Mouse (Mus musculus): Measurements from ENCODE around the gene C1qa. TPM values are rescaled to one million over a fixed set of nuclear protein-coding genes. Genes with fewer than 3 reads are reported as not detected.

The C1qa gene
- total and polyA plus RNA-seq, 3 experiments, result not detected

- Histone ChIP-seq H3K36me3 (replicated peaks in 1 of 2; ENCODE audit: control insufficient read depth in 1 of 2, insufficient read depth in 1 of 2, low read length in 1 of 2) (no peaks in the 10 kb centered on the region), H3K27me3 (replicated peaks) (peaks cover 89% of the 10 kb centered on the region), H3K4me2 (ENCODE audit: insufficient read depth, low read depth, poor library complexity, severe bottlenecking) (no peak overlapping the region), H3K79me2 (replicated peaks; ENCODE audit: control insufficient read depth, extremely low read depth, insufficient read depth, poor library complexity, severe bottlenecking) (no peaks in the 10 kb centered on the region), H3K4me1 (ENCODE audit: control insufficient read depth in 1 of 2, insufficient read depth in 2 of 2) (0 out of 4 replicates have a peak, but pooled peaks cover 0 to 2% of the 10 kb centered on the region in 2 experiments), H3K27ac (ENCODE audit: insufficient read depth, low read depth) (no peak overlapping the region), H3K4me3 (replicated peaks in 1 of 3; ENCODE audit: low read depth in 2 of 3, low read length in 2 of 3, poor library complexity in 1 of 3) (no peak overlapping the region), H3K9ac (ENCODE audit: insufficient read depth, low read depth) (no peak overlapping the region), H3K9me3 (replicated peaks; ENCODE audit: low read length) (no peaks in the 10 kb centered on the region)
- no peak for DNase-seq (ENCODE audit: extremely low read depth)
- in situ Hi-C loops (cut with MboI; ENCODE audit: low pct_ligation_motif_present, low pct_unique_long_range_greater_than_20kb, low sequenced_read_pairs), result no loop called here
- no peak for TF ChIP-seq GABPA (IDR thresholded peaks at IDR 0.05; ENCODE audit: insufficient replicate concordance, low read depth, low read length)
- TF ChIP-seq CHD1 (IDR thresholded peaks at IDR 0.05; ENCODE audit: low read depth, low read length), result no peak
- no peak for TF ChIP-seq MXI1 (IDR thresholded peaks at IDR 0.05; ENCODE audit: low read depth, low read length)
- TF ChIP-seq MAFK (IDR thresholded peaks at IDR 0.05; ENCODE audit: insufficient replicate concordance, low read length), result no peak
- no peak for TF ChIP-seq CHD2 (IDR thresholded peaks at IDR 0.05; ENCODE audit: low read length)
- TF ChIP-seq NRF1 (IDR thresholded peaks at IDR 0.05; ENCODE audit: low read depth, low read length), result no peak
- no peak for TF ChIP-seq E2F4 (IDR thresholded peaks at IDR 0.05; ENCODE audit: insufficient replicate concordance, low read depth, low read length)
- no peak for TF ChIP-seq SIN3A (IDR thresholded peaks at IDR 0.05; ENCODE audit: low read length)
- TF ChIP-seq ZMIZ1 (IDR thresholded peaks at IDR 0.05; ENCODE audit: low read depth, low read length), result no peak
- TF ChIP-seq MYC (IDR thresholded peaks at IDR 0.05; ENCODE audit: low read depth, low read length), result no peak
- TF ChIP-seq JUND (conservative IDR thresholded peaks at IDR 0.05; ENCODE audit: low read depth, low read length), result no peak
- no peak for TF ChIP-seq ZKSCAN1 (IDR thresholded peaks at IDR 0.05; ENCODE audit: borderline replicate concordance, low read depth, low read length)
- TF ChIP-seq ELF1 (IDR thresholded peaks at IDR 0.05; ENCODE audit: low read depth, low read length), result no peak
- no peak for TF ChIP-seq MEF2A (IDR thresholded peaks at IDR 0.05; ENCODE audit: borderline replicate concordance, low read depth, low read length)
- no peak for TF ChIP-seq POLR2A (IDR thresholded peaks at IDR 0.05; ENCODE audit: low read depth, low read length)
- TF ChIP-seq NELFE (IDR thresholded peaks at IDR 0.05; ENCODE audit: low read depth, low read length), result no peak
- dilution Hi-C loops (cut with MboI; ENCODE audit: extremely low pct_ligation_motif_present, extremely low pct_unique_long_range_greater_than_20kb, low sequenced_read_pairs), result no loop called here
Measured at GRCm38 (mm10) chr4:136917165-136917524, 18.5 kb upstream of the C1qa start.

GRCm38 (mm10) chr4:136916359-136917164 is 18.0 kb upstream of the C1qa start:
- Histone ChIP-seq H3K4me2 (ENCODE audit: insufficient read depth, low read depth, poor library complexity, severe bottlenecking) (no peak overlapping the region), H3K79me2 (replicated peaks; ENCODE audit: control insufficient read depth, extremely low read depth, insufficient read depth, poor library complexity, severe bottlenecking) (no peaks in the 10 kb centered on the region), H3K9me3 (replicated peaks; ENCODE audit: low read length) (no peaks in the 10 kb centered on the region), H3K4me1 (ENCODE audit: control insufficient read depth in 1 of 2, insufficient read depth in 2 of 2) (0 out of 4 replicates have a peak, but pooled peaks cover 0 to 2% of the 10 kb centered on the region in 2 experiments), H3K9ac (ENCODE audit: insufficient read depth, low read depth) (no peak overlapping the region), H3K4me3 (replicated peaks in 1 of 3; ENCODE audit: low read depth in 2 of 3, low read length in 2 of 3, poor library complexity in 1 of 3) (no peak overlapping the region), H3K27me3 (replicated peaks) (peaks cover 89% of the 10 kb centered on the region), H3K36me3 (replicated peaks in 1 of 2; ENCODE audit: control insufficient read depth in 1 of 2, insufficient read depth in 1 of 2, low read length in 1 of 2) (no peaks in the 10 kb centered on the region), H3K27ac (ENCODE audit: insufficient read depth, low read depth) (no peak overlapping the region)
- dilution Hi-C loops (cut with MboI; ENCODE audit: extremely low pct_ligation_motif_present, extremely low pct_unique_long_range_greater_than_20kb, low sequenced_read_pairs), result no loop called here
- no peak for TF ChIP-seq ZKSCAN1 (IDR thresholded peaks at IDR 0.05; ENCODE audit: borderline replicate concordance, low read depth, low read length)
- no peak for TF ChIP-seq MYC (IDR thresholded peaks at IDR 0.05; ENCODE audit: low read depth, low read length)
- no peak for TF ChIP-seq BHLHE40 (IDR thresholded peaks at IDR 0.05; ENCODE audit: low read depth, low read length)
- TF ChIP-seq CHD2 (IDR thresholded peaks at IDR 0.05; ENCODE audit: low read length), result no peak
- TF ChIP-seq MAX (IDR thresholded peaks at IDR 0.05; ENCODE audit: low read length), result no peak
- TF ChIP-seq IRF4 (IDR thresholded peaks at IDR 0.05; ENCODE audit: low read depth, low read length), result no peak
- TF ChIP-seq JUN (IDR thresholded peaks at IDR 0.05; ENCODE audit: insufficient read depth, low read depth, low read length), result no peak
- no peak for TF ChIP-seq JUND (conservative IDR thresholded peaks at IDR 0.05; ENCODE audit: low read depth, low read length)
- no peak for TF ChIP-seq ETS1 (conservative IDR thresholded peaks at IDR 0.05; ENCODE audit: low read depth, low read length)
- TF ChIP-seq ZC3H11A (IDR thresholded peaks at IDR 0.05; ENCODE audit: low read depth, low read length), result no peak
- no peak for TF ChIP-seq ZNF384 (IDR thresholded peaks at IDR 0.05; ENCODE audit: low read depth, low read length)
- no peak for TF ChIP-seq NELFE (IDR thresholded peaks at IDR 0.05; ENCODE audit: low read depth, low read length)
- TF ChIP-seq NRF1 (IDR thresholded peaks at IDR 0.05; ENCODE audit: low read depth, low read length), result no peak
- no peak for TF ChIP-seq POLR2AphosphoS2 (IDR thresholded peaks at IDR 0.05; ENCODE audit: low read depth, low read length)
- no peak for DNase-seq (ENCODE audit: extremely low read depth)
- in situ Hi-C loops (cut with MboI; ENCODE audit: low pct_ligation_motif_present, low pct_unique_long_range_greater_than_20kb, low sequenced_read_pairs), result no loop called here
